In the genomic region with DNA sequence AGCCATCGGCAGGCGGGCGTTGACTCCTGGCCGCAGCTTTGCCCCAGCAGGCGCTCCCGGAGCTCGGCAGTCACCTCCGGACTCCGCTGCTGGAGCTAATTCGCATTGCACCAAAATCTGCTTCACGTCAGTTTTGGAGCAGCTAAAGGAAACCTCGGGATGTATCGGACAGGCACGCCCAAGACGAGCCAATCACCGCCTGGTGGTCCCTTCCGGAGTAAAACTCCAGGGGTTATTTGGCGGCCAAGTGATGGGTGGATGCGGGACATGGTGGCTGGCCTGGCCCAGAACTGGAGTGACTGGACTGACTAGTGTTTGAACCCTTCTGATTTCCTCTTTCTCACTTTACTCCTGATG, we compare ENCODE assay signal across 8 mouse cellular contexts. TPM values are rescaled to one million over a fixed set of nuclear protein-coding genes. Genes with fewer than 3 reads are reported as not detected.
DNase-seq lines count a peak whose midpoint lies in the region; ATAC-seq and TF ChIP-seq lines count a peak whose summit lies in the region.

No protein-coding gene starts in this region.

- no peak for TF ChIP-seq POLR2A in lung, adult 2 months (IDR thresholded peaks at IDR 0.05; ENCODE audit: borderline replicate concordance, extremely low read depth, low read depth, low read length)

- no peaks in the 10 kb centered on the region for H3K4me1 ChIP-seq in lung, adult 2 months (ENCODE audit: control insufficient read depth, insufficient read depth, low read length)
- H3K4me1 ChIP-seq in embryonic facial prominence, embryonic 14.5 days (ENCODE audit: control insufficient read depth, insufficient read depth, low read length): peaks cover 9% of the 10 kb centered on the region; the same call in 1 of the 2 replicates
- H3K4me1 ChIP-seq in hindbrain, postnatal 0 days (ENCODE audit: insufficient read depth, low read length): no peaks in the 10 kb centered on the region; the same call in 1 of the 2 replicates
- H3K4me1 ChIP-seq in neural tube, embryonic 14.5 days (ENCODE audit: control insufficient read depth, insufficient read depth, low read length): 0 out of 2 replicates have a peak, but pooled peaks cover 3% of the 10 kb centered on the region

- peaks cover 4% of the 10 kb centered on the region for H3K9me3 ChIP-seq in embryonic facial prominence, embryonic 14.5 days (ENCODE audit: control insufficient read depth, low read length)
- H3K9me3 ChIP-seq in hindbrain, postnatal 0 days (ENCODE audit: low read length): no peaks in the 10 kb centered on the region
- H3K9me3 ChIP-seq in neural tube, embryonic 14.5 days (ENCODE audit: control insufficient read depth, low read length): 0 out of 2 replicates have a peak, but pooled peaks cover 2% of the 10 kb centered on the region

- H3K4me3 ChIP-seq in lung, adult 2 months (replicated peaks; ENCODE audit: extremely low read depth, low read depth, low read length): peak overlapping the region; percentile 72
- peak overlapping the region; percentile 53 for H3K4me3 ChIP-seq in embryonic facial prominence, embryonic 14.5 days (ENCODE audit: low read depth, low read length)
- H3K4me3 ChIP-seq in hindbrain, postnatal 0 days (ENCODE audit: low read length): peak overlapping the region; percentile 78
- peak overlapping the region; percentile 75 for H3K4me3 ChIP-seq in neural tube, embryonic 14.5 days (ENCODE audit: low read depth, low read length)

- peak overlapping the region; percentile 66 for H3K9ac ChIP-seq in embryonic facial prominence, embryonic 14.5 days (ENCODE audit: low read depth, low read length)
- H3K9ac ChIP-seq in hindbrain, postnatal 0 days (replicated peaks; ENCODE audit: low read length): peak overlapping the region; percentile 66
- peak overlapping the region; percentile 63 for H3K9ac ChIP-seq in neural tube, embryonic 14.5 days (replicated peaks; ENCODE audit: low read depth, low read length)

- peaks cover 21% of the 10 kb centered on the region for H3K27me3 ChIP-seq in embryonic facial prominence, embryonic 14.5 days (replicated peaks; ENCODE audit: control insufficient read depth, insufficient read depth, low read length)
- H3K27me3 ChIP-seq in hindbrain, postnatal 0 days (ENCODE audit: insufficient read depth, low read length): no peaks in the 10 kb centered on the region
- H3K27me3 ChIP-seq in neural tube, embryonic 14.5 days (ENCODE audit: control insufficient read depth, insufficient read depth, low read length): no peaks in the 10 kb centered on the region

- no peak for DNase-seq in lung, adult 2 months
- no peak for DNase-seq in lung, postnatal 14 days
- DNase-seq in embryonic facial prominence, embryonic 14.5 days (ENCODE audit: low spot score): no peak
- DNase-seq in hindbrain, postnatal 0 days (ENCODE audit: low spot score): peak; percentile 15
- no peak for DNase-seq in adrenal gland, postnatal 4 days (ENCODE audit: low spot score in 2 of 2)
- no peak for DNase-seq in urinary bladder, postnatal 4 days (ENCODE audit: low spot score in 2 of 2)

- ATAC-seq in embryonic facial prominence, embryonic 14.5 days (ENCODE audit: low read depth): no peak
- ATAC-seq in hindbrain, postnatal 0 days: no peak
- peak; percentile 29; the same call in 1 of the 2 replicates for ATAC-seq in neural tube, embryonic 14.5 days (ENCODE audit: low read depth)
- no peak for ATAC-seq in inflammation-experienced regulatory T-cells, adult 6 months

- no peak for TF ChIP-seq CTCF in lung, adult 2 months (IDR thresholded peaks at IDR 0.05; ENCODE audit: insufficient read depth, low read length)
- TF ChIP-seq CTCF in hindbrain, postnatal 0 days (IDR thresholded peaks at IDR 0.05; ENCODE audit: low read depth): no peak

- peak overlapping the region; percentile 33 for H3K27ac ChIP-seq in embryonic facial prominence, embryonic 14.5 days (replicated peaks; ENCODE audit: low read depth, low read length)
- H3K27ac ChIP-seq in hindbrain, postnatal 0 days: peak overlapping the region; percentile 72
- peak overlapping the region; percentile 57; the same call in 1 of the 2 replicates for H3K27ac ChIP-seq in neural tube, embryonic 14.5 days (ENCODE audit: low read depth, low read length)

- 2% methylated on average over 19 of the region's 19 CpGs for WGBS in lung, adult 2 months
- WGBS in embryonic facial prominence, embryonic 14.5 days: under 1% methylated on average over 15 of the region's 19 CpGs
- WGBS in hindbrain, postnatal 0 days: 0% methylated on average over 19 of the region's 19 CpGs
- under 1% methylated on average over 19 of the region's 19 CpGs for WGBS in neural tube, embryonic 14.5 days

- peak overlapping the region; percentile 98 for H3K4me2 ChIP-seq in embryonic facial prominence, embryonic 14.5 days (ENCODE audit: low read depth, low read length)
- H3K4me2 ChIP-seq in hindbrain, postnatal 0 days (ENCODE audit: low read depth, low read length): peak overlapping the region; percentile 99
- H3K4me2 ChIP-seq in neural tube, embryonic 14.5 days (ENCODE audit: low read depth, low read length): peak overlapping the region; percentile 97

- no peaks in the 10 kb centered on the region for H3K36me3 ChIP-seq in embryonic facial prominence, embryonic 14.5 days (ENCODE audit: control insufficient read depth, insufficient read depth, low read length)
- H3K36me3 ChIP-seq in hindbrain, postnatal 0 days (ENCODE audit: insufficient read depth, low read length): no peaks in the 10 kb centered on the region
- no peaks in the 10 kb centered on the region for H3K36me3 ChIP-seq in neural tube, embryonic 14.5 days (ENCODE audit: control insufficient read depth, insufficient read depth, low read length)

RNA-seq across cellular contexts. Expression of gene Camk1d, which starts 0.7 kb away (rescaled TPM):
- polyA plus RNA-seq in lung, adult 2 months (2012; rRNA removed): 3.8 and 6.2 TPM in 2 replicates
- polyA plus RNA-seq in embryonic facial prominence, embryonic 14.5 days (2014; fragmentation: Nextera tagmentation; extraction: Ambion mirVana): 6.2 and 7.0 TPM in 2 replicates
- 15.5 and 16.6 TPM in 2 replicates for total RNA-seq in hindbrain, postnatal 0 days (2014; rRNA removed)
- 7.2 and 7.7 TPM in 2 replicates for polyA plus RNA-seq in hindbrain, postnatal 0 days (2015; fragmentation: Nextera tagmentation; extraction: Ambion mirVana)
- 9.1 and 9.9 TPM in 2 replicates for polyA plus RNA-seq in neural tube, embryonic 14.5 days (2014; fragmentation: Nextera tagmentation; extraction: Ambion mirVana)
- 10 to 100 TPM; 10.7 to 11.3 TPM for total RNA-seq in adrenal gland, postnatal 4 days (2021)
- 10 to 100 TPM in 1 of 3 experiments, 1 to 10 TPM in 2; 8.0 to 13.0 (median 9.3) TPM for polyA plus RNA-seq in inflammation-experienced regulatory T-cells, adult 6 months (2017; shearing (Covaris generic))
